Mouse (Mus musculus): ENCODE data around the gene Adamtsl4. TPM values are rescaled to one million over a fixed set of nuclear protein-coding genes. Genes with fewer than 3 reads are reported as not detected.

The Adamtsl4 gene
- polyA plus RNA-seq, 1 experiment from 2014 or later, result 1.0 TPM

- H3K4me1 ChIP-seq (ENCODE audit: control insufficient read depth, insufficient read depth, low read length), result peaks cover 9% of the 10 kb centered on the region
- no peak for ATAC-seq
- 85% methylated on average over 4 of the region's 4 CpGs for WGBS
Measured at GRCm38 (mm10) chr3:95685301-95685700, 2.4 kb downstream of the Adamtsl4 start.

GRCm38 (mm10) chr3:95684846-95685245, 2.9 kb downstream of the Adamtsl4 start:
- no peaks in the 10 kb centered on the region for H3K9me3 ChIP-seq (replicated peaks; ENCODE audit: control insufficient read depth, low read length, poor library complexity, severe bottlenecking)
- H3K27ac ChIP-seq (ENCODE audit: low read length), result no peak overlapping the region
- no peak overlapping the region for H3K4me3 ChIP-seq (ENCODE audit: low read depth, low read length)
- ATAC-seq, result no peak
- no peak overlapping the region for H3K4me2 ChIP-seq (ENCODE audit: low read length)
- no peaks in the 10 kb centered on the region for H3K27me3 ChIP-seq (ENCODE audit: control insufficient read depth, insufficient read depth, low read depth, low read length)
- H3K36me3 ChIP-seq (ENCODE audit: control insufficient read depth, insufficient read depth, low read length), result no peaks in the 10 kb centered on the region
- 68% methylated on average over 4 of the region's 8 CpGs for WGBS
- H3K9ac ChIP-seq (ENCODE audit: low read depth, low read length), result no peak overlapping the region
- peaks cover 9% of the 10 kb centered on the region for H3K4me1 ChIP-seq (ENCODE audit: control insufficient read depth, insufficient read depth, low read length)

More at GRCm38 (mm10) chr3:95685301-95685700, 2.4 kb downstream of the Adamtsl4 start:
- no peak overlapping the region for H3K4me2 ChIP-seq (ENCODE audit: low read length)
- no peak overlapping the region for H3K4me3 ChIP-seq (ENCODE audit: low read depth, low read length)
- no peak overlapping the region for H3K9ac ChIP-seq (ENCODE audit: low read depth, low read length)
- no peak overlapping the region for H3K27ac ChIP-seq (ENCODE audit: low read length)
- no peaks in the 10 kb centered on the region for H3K9me3 ChIP-seq (replicated peaks; ENCODE audit: control insufficient read depth, low read length, poor library complexity, severe bottlenecking)
- no peaks in the 10 kb centered on the region for H3K27me3 ChIP-seq (ENCODE audit: control insufficient read depth, insufficient read depth, low read depth, low read length)
- no peaks in the 10 kb centered on the region for H3K36me3 ChIP-seq (ENCODE audit: control insufficient read depth, insufficient read depth, low read length)

- H3K9me3 ChIP-seq (replicated peaks; ENCODE audit: control insufficient read depth, low read length, poor library complexity, severe bottlenecking), result no peaks in the 10 kb centered on the region
- no peak overlapping the region for H3K9ac ChIP-seq (ENCODE audit: low read depth, low read length)
- peaks cover 9% of the 10 kb centered on the region for H3K4me1 ChIP-seq (ENCODE audit: control insufficient read depth, insufficient read depth, low read length)
- ATAC-seq, result no peak
- no peaks in the 10 kb centered on the region for H3K27me3 ChIP-seq (ENCODE audit: control insufficient read depth, insufficient read depth, low read depth, low read length)
- H3K27ac ChIP-seq (ENCODE audit: low read length), result no peak overlapping the region
- no peak overlapping the region for H3K4me3 ChIP-seq (ENCODE audit: low read depth, low read length)
- H3K4me2 ChIP-seq (ENCODE audit: low read length), result no peak overlapping the region
- WGBS, result 68% methylated on average over 5 of the region's 5 CpGs
- H3K36me3 ChIP-seq (ENCODE audit: control insufficient read depth, insufficient read depth, low read length), result no peaks in the 10 kb centered on the region
Measured at GRCm38 (mm10) chr3:95682878-95683277, 4.8 kb downstream of the Adamtsl4 start.

GRCm38 (mm10) chr3:95681365-95681764, 6.4 kb downstream of the Adamtsl4 start:
- WGBS, result 66% methylated on average over 11 of the region's 11 CpGs
- H3K9ac ChIP-seq (ENCODE audit: low read depth, low read length), result no peak overlapping the region
- no peaks in the 10 kb centered on the region for H3K9me3 ChIP-seq (replicated peaks; ENCODE audit: control insufficient read depth, low read length, poor library complexity, severe bottlenecking)
- H3K36me3 ChIP-seq (ENCODE audit: control insufficient read depth, insufficient read depth, low read length), result 0 out of 2 replicates have a peak, but pooled peaks cover 2% of the 10 kb centered on the region
- H3K4me1 ChIP-seq (ENCODE audit: control insufficient read depth, insufficient read depth, low read length), result no peaks in the 10 kb centered on the region
- no peak overlapping the region for H3K27ac ChIP-seq (ENCODE audit: low read length)
- no peaks in the 10 kb centered on the region for H3K27me3 ChIP-seq (ENCODE audit: control insufficient read depth, insufficient read depth, low read depth, low read length)
- ATAC-seq, result no peak
- no peak overlapping the region for H3K4me3 ChIP-seq (ENCODE audit: low read depth, low read length)
- no peak overlapping the region for H3K4me2 ChIP-seq (ENCODE audit: low read length)

GRCm38 (mm10) chr3:95680673-95681072, 7.0 kb downstream of the Adamtsl4 start:
- 0 out of 2 replicates have a peak, but pooled peaks cover 2% of the 10 kb centered on the region for H3K36me3 ChIP-seq (ENCODE audit: control insufficient read depth, insufficient read depth, low read length)
- no peak overlapping the region for H3K4me2 ChIP-seq (ENCODE audit: low read length)
- H3K27me3 ChIP-seq (ENCODE audit: control insufficient read depth, insufficient read depth, low read depth, low read length), result no peaks in the 10 kb centered on the region
- ATAC-seq, result no peak
- H3K9me3 ChIP-seq (replicated peaks; ENCODE audit: control insufficient read depth, low read length, poor library complexity, severe bottlenecking), result no peaks in the 10 kb centered on the region
- WGBS, result 90% methylated on average over 6 of the region's 6 CpGs
- no peak overlapping the region for H3K9ac ChIP-seq (ENCODE audit: low read depth, low read length)
- no peaks in the 10 kb centered on the region for H3K4me1 ChIP-seq (ENCODE audit: control insufficient read depth, insufficient read depth, low read length)
- no peak overlapping the region for H3K4me3 ChIP-seq (ENCODE audit: low read depth, low read length)
- no peak overlapping the region for H3K27ac ChIP-seq (ENCODE audit: low read length)

GRCm38 (mm10) chr3:95679551-95679950, 8.2 kb downstream of the Adamtsl4 start:
- H3K36me3 ChIP-seq (ENCODE audit: control insufficient read depth, insufficient read depth, low read length), result 0 out of 2 replicates have a peak, but pooled peaks cover 2% of the 10 kb centered on the region
- H3K27me3 ChIP-seq (ENCODE audit: control insufficient read depth, insufficient read depth, low read depth, low read length), result no peaks in the 10 kb centered on the region
- ATAC-seq, result no peak
- H3K9me3 ChIP-seq (replicated peaks; ENCODE audit: control insufficient read depth, low read length, poor library complexity, severe bottlenecking), result no peaks in the 10 kb centered on the region
- H3K9ac ChIP-seq (ENCODE audit: low read depth, low read length), result no peak overlapping the region
- H3K4me2 ChIP-seq (ENCODE audit: low read length), result no peak overlapping the region
- H3K4me3 ChIP-seq (ENCODE audit: low read depth, low read length), result no peak overlapping the region
- no peak overlapping the region for H3K27ac ChIP-seq (ENCODE audit: low read length)
- no peaks in the 10 kb centered on the region for H3K4me1 ChIP-seq (ENCODE audit: control insufficient read depth, insufficient read depth, low read length)
- WGBS, result 92% methylated on average over 8 of the region's 8 CpGs

GRCm38 (mm10) chr3:95677420-95678090, 10.2 kb downstream of the Adamtsl4 start:
- H3K4me2 ChIP-seq (ENCODE audit: low read length), result no peak overlapping the region
- H3K9ac ChIP-seq (ENCODE audit: low read depth, low read length), result no peak overlapping the region
- no peak overlapping the region for H3K4me3 ChIP-seq (ENCODE audit: low read depth, low read length)
- H3K36me3 ChIP-seq (ENCODE audit: control insufficient read depth, insufficient read depth, low read length), result 0 out of 2 replicates have a peak, but pooled peaks cover 2% of the 10 kb centered on the region
- ATAC-seq, result no peak
- H3K4me1 ChIP-seq (ENCODE audit: control insufficient read depth, insufficient read depth, low read length), result peaks cover 4% of the 10 kb centered on the region; the same call in 1 of the 2 replicates
- 88% methylated on average over 19 of the region's 19 CpGs for WGBS
- no peak overlapping the region for H3K27ac ChIP-seq (ENCODE audit: low read length)
- H3K9me3 ChIP-seq (replicated peaks; ENCODE audit: control insufficient read depth, low read length, poor library complexity, severe bottlenecking), result no peaks in the 10 kb centered on the region
- H3K27me3 ChIP-seq (ENCODE audit: control insufficient read depth, insufficient read depth, low read depth, low read length), result no peaks in the 10 kb centered on the region

- Histone ChIP-seq H3K4me3 (ENCODE audit: low read depth, low read length) (no peak overlapping the region), H3K4me2 (ENCODE audit: low read length) (no peak overlapping the region), H3K36me3 (ENCODE audit: control insufficient read depth, insufficient read depth, low read length) (0 out of 2 replicates have a peak, but pooled peaks cover 2% of the 10 kb centered on the region), H3K27ac (ENCODE audit: low read length) (no peak overlapping the region), H3K9ac (ENCODE audit: low read depth, low read length) (no peak overlapping the region), H3K27me3 (ENCODE audit: control insufficient read depth, insufficient read depth, low read depth, low read length) (no peaks in the 10 kb centered on the region), H3K9me3 (replicated peaks; ENCODE audit: control insufficient read depth, low read length, poor library complexity, severe bottlenecking) (no peaks in the 10 kb centered on the region), H3K4me1 (ENCODE audit: control insufficient read depth, insufficient read depth, low read length) (peaks cover 4% of the 10 kb centered on the region; the same call in 1 of the 2 replicates)
- WGBS, result 57% methylated on average over 15 of the region's 15 CpGs
- no peak for ATAC-seq
Measured at GRCm38 (mm10) chr3:95676745-95677419, 10.8 kb downstream of the Adamtsl4 start.

Measured in midbrain, embryonic 16.5 days (tissue).